Mouse (Mus musculus) limb, embryonic 12.5 days (tissue): ENCODE data around the gene Zfp276. TPM values are rescaled to one million over a fixed set of nuclear protein-coding genes. Genes with fewer than 3 reads are reported as not detected.

Experiments used
- ATAC-seq: fragments of 200-750 bp; cut with Nextera tagmentation; 2 replicates; pipeline ENCODE4 v1.8.0; 2017; ENCODE audit warnings: low read depth, moderate TSS enrichment; ENCODE audit not compliant: insufficient number of reproducible peaks, insufficient read depth, low FRiP score, low TSS enrichment
- H3K27ac ChIP-seq: fragments of 300-500 bp; sonication (generic); 2 replicates; pipeline ENCODE4 v1.5.1; 2016; ENCODE audit warnings: mild to moderate bottlenecking, moderate library complexity
- H3K27me3 ChIP-seq: fragments of 300-500 bp; sonication (generic); 2 replicates; pipeline ENCODE4 v1.6.1; 2016; ENCODE audit warnings: mild to moderate bottlenecking, moderate library complexity
- H3K36me3 ChIP-seq: fragments of 300-500 bp; sonication (generic); 2 replicates; pipeline ENCODE4 v1.6.1; 2016; ENCODE audit warnings: mild to moderate bottlenecking, moderate library complexity
- H3K4me1 ChIP-seq: fragments of 300-500 bp; sonication (generic); replicated peaks from 2 replicates; pipeline ENCODE4 v1.6.1; 2016
- H3K4me2 ChIP-seq: fragments of 300-500 bp; sonication (generic); 2 replicates; pipeline ENCODE4 v1.6.1; 2016; ENCODE audit warnings: mild to moderate bottlenecking, moderate library complexity
- H3K4me3 ChIP-seq: fragments of 300-500 bp; sonication (generic); replicated peaks from 2 replicates; pipeline ENCODE4 v1.5.1; 2016; ENCODE audit warnings: mild to moderate bottlenecking
- H3K9ac ChIP-seq: fragments of 300-500 bp; sonication (generic); replicated peaks from 2 replicates; pipeline ENCODE4 v1.6.1; 2016; ENCODE audit warnings: mild to moderate bottlenecking, moderate library complexity
- H3K9me3 ChIP-seq: fragments of 300-500 bp; sonication (generic); 2 replicates; pipeline ENCODE4 v1.6.1; 2016; ENCODE audit warnings: mild to moderate bottlenecking, moderate library complexity
- WGBS: fragments of 180-500 bp; shearing (Covaris S2); methylation state at CpG from one replicate; pipeline ENCODE4 v1.1.7; 2016; 5-methylcytosine and 5-hydroxymethylcytosine counted together
- polyA plus RNA-seq: library from polyadenylated mRNA; unstranded; fragments of >200 nt; fragmentation: Nextera tagmentation; extraction: Ambion mirVana; gene quantifications from 2 replicates; pipeline ENCODE4 v1.2.1, GENCODE M21; 2016

Gene Zfp276
- polyA plus RNA-seq, 1 experiment from 2014 or later: 30.1 TPM

- Histone ChIP-seq H3K4me2 (no peak overlapping the region), H3K4me1 (no peaks in the 10 kb centered on the region), H3K27me3 (no peaks in the 10 kb centered on the region), H3K36me3 (peaks cover 62% of the 10 kb centered on the region), H3K27ac (no peak overlapping the region), H3K4me3 (no peak overlapping the region), H3K9me3 (no peaks in the 10 kb centered on the region), H3K9ac (no peak overlapping the region)
- no peak for ATAC-seq
- 93% methylated on average over 11 of the region's 11 CpGs for WGBS
Measured at GRCm38 (mm10) chr8:123298301-123298700, 44.3 kb downstream of the Zfp276 start.

DNA sequence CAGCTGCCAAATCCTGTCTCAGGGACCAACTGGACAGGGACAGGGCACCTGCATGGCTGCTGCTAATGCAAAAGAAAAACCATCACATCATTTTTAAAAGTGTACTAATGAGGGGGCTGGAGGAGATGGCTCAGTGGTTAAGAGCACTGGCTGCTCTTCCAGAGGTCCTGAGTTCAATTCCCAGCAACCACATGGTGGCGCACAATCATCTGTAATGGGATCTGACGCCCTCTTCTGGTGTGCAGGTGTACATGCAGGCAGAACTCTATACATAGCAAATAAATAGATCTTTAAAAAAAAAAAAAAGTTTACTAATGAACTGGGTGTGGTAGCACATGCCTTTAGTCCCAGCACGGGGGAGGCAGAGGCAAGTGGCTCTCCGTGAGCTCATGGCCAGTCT is 54.7 kb downstream of the Zfp276 start:
- Histone ChIP-seq H3K36me3 (peaks cover 42% of the 10 kb centered on the region), H3K27me3 (no peaks in the 10 kb centered on the region), H3K27ac (no peak overlapping the region), H3K4me1 (no peaks in the 10 kb centered on the region), H3K4me2 (no peak overlapping the region), H3K4me3 (no peak overlapping the region), H3K9ac (no peak overlapping the region), H3K9me3 (no peaks in the 10 kb centered on the region)
- WGBS: 70% methylated on average over 4 of the region's 4 CpGs
- no peak for ATAC-seq

DNA sequence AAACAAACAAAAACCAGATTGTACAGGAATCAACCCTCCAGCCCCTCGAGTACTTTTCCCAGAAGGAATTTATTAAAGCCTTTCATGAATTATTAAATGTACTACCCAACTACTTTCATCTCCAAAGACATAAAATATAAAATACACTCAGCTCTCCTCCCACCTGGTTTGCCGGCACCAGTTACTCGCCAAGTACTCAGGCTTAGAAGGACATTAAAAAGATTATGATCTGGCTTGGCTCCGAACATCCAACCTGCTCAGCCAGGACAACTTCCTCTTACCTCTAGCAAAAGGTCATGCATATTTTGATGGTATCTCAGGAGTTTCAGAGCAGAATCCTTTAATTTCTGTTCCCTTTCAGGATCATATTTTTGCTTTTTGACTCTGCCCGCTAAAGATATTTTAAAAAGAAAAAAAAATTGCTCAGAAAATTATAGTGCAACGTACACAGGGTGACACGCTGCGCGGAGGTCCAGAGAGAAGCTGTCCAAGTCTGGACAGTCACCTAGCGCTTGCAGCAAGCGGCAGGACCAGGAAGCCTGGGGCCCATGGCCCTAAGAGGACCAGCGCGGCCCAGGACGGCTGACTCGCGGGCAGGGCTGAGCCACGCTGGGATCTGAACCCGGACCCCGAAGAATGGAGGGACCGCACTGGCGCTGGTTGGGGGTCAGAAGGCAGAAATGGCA is 63.9 kb downstream of the Zfp276 start:
- Histone ChIP-seq H3K27ac (no peak overlapping the region), H3K4me3 (peak overlapping the region; percentile 66), H3K9me3 (no peaks in the 10 kb centered on the region), H3K4me2 (peak overlapping the region; percentile 80), H3K4me1 (peaks cover 14% of the 10 kb centered on the region), H3K36me3 (peaks cover 5% of the 10 kb centered on the region; the same call in 1 of the 2 replicates), H3K9ac (peak overlapping the region; percentile 68), H3K27me3 (no peaks in the 10 kb centered on the region)
- peak; percentile 77 for ATAC-seq
- WGBS: 4% methylated on average over 21 of the region's 21 CpGs

GRCm38 (mm10) chr8:123318467-123318911 is 64.5 kb downstream of the Zfp276 start, which contains the start of gene Fanca:
Fanca (minus strand) TSS chr8:123318576.
- peak within 1 kb of the TSS; percentile 80 for H3K4me2 ChIP-seq
- H3K27ac ChIP-seq: no peak within 1 kb of the TSS

More at GRCm38 (mm10) chr8:123318467-123318911, 64.5 kb downstream of the Zfp276 start, which contains the start of gene Fanca:
- Histone ChIP-seq H3K36me3 (peaks cover 4% of the 10 kb centered on the region; the same call in 1 of the 2 replicates), H3K4me3 (peak within 1 kb of the TSS; percentile 66), H3K9ac (peak within 1 kb of the TSS; percentile 68), H3K9me3 (no peaks in the 10 kb centered on the region), H3K27me3 (no peaks in the 10 kb centered on the region), H3K4me1 (peaks cover 14% of the 10 kb centered on the region)
- under 1% methylated on average over 24 of the region's 24 CpGs for WGBS
- ATAC-seq: peak; percentile 98

Other genes starting within 250 kb of the Zfp276 start
- gene Ankrd11, start 211.9 kb upstream of the Zfp276 start, polyA plus RNA-seq: 62.3 and 108 TPM in 2 replicates
- 63.2 and 63.7 TPM in 2 replicates for gene Spg7, start 191.3 kb upstream of the Zfp276 start, polyA plus RNA-seq
- gene Rpl13, start 151.8 kb upstream of the Zfp276 start, polyA plus RNA-seq: 1,503 and 1,509 TPM in 2 replicates
- 0.40 and 0.53 TPM in 2 replicates for gene Cpne7, start 136.8 kb upstream of the Zfp276 start, polyA plus RNA-seq
- gene Sult5a1, start 95.9 kb upstream of the Zfp276 start, polyA plus RNA-seq: 15.9 and 16.0 TPM in 2 replicates
- 1.4 and 1.5 TPM in 2 replicates for gene Dpep1, start 68.0 kb upstream of the Zfp276 start, polyA plus RNA-seq
- gene Chmp1a, start 41.4 kb upstream of the Zfp276 start, polyA plus RNA-seq: 135 and 140 TPM in 2 replicates
- 5.0 and 6.5 TPM in 2 replicates for gene Spata33, start 41.4 kb upstream of the Zfp276 start, polyA plus RNA-seq
- 36.3 and 36.6 TPM in 2 replicates for gene Cdk10, start 29.4 kb upstream of the Zfp276 start, polyA plus RNA-seq
- 1.6 and 1.8 TPM in 2 replicates for gene Spata2l, start 18.0 kb upstream of the Zfp276 start, polyA plus RNA-seq
- gene Vps9d1, start 153 bp downstream of the Zfp276 start, polyA plus RNA-seq: 30.4 and 34.0 TPM in 2 replicates
- gene Fanca, start 64.4 kb downstream of the Zfp276 start, polyA plus RNA-seq: 37.0 and 40.0 TPM in 2 replicates
- gene Spire2, start 78.5 kb downstream of the Zfp276 start, polyA plus RNA-seq: 1.4 and 1.8 TPM in 2 replicates
- 149 and 151 TPM in 2 replicates for gene Tcf25, start 119.6 kb downstream of the Zfp276 start, polyA plus RNA-seq
- not detected in 2 replicates for gene Mc1r, start 152.9 kb downstream of the Zfp276 start, polyA plus RNA-seq
- 9.1 and 14.4 TPM in 2 replicates for gene Tubb3, start 157.2 kb downstream of the Zfp276 start, polyA plus RNA-seq
- 40.4 and 40.6 TPM in 2 replicates for gene Def8, start 169.3 kb downstream of the Zfp276 start, polyA plus RNA-seq
- 69.5 and 72.0 TPM in 2 replicates for gene Afg3l1, start 223.7 kb downstream of the Zfp276 start, polyA plus RNA-seq